Mouse (Mus musculus): ENCODE measurements around the gene Glod4. TPM values are rescaled to one million over a fixed set of nuclear protein-coding genes. Genes with fewer than 3 reads are reported as not detected.

The Glod4 gene
- polyA plus RNA-seq, 3 experiments from 2014 or later, result 83.0 to 101 (median 84.6) TPM

- ATAC-seq, result no peak
These were observed 97.1 kb downstream of the Glod4 start for GRCm38 (mm10) chr11:76146187-76147010.

GRCm38 (mm10) chr11:76145169-76145568, 98.4 kb downstream of the Glod4 start:
- no peak for ATAC-seq

GRCm38 (mm10) chr11:76144386-76144785, 99.1 kb downstream of the Glod4 start:
- no peak for ATAC-seq

- ATAC-seq, result no peak
These were observed 105.5 kb downstream of the Glod4 start for GRCm38 (mm10) chr11:76137996-76138395.

- no peak for ATAC-seq
These were observed 107.7 kb downstream of the Glod4 start for GRCm38 (mm10) chr11:76135641-76136437.

- ATAC-seq, result no peak
These were observed 112.7 kb downstream of the Glod4 start for GRCm38 (mm10) chr11:76130859-76131258.

- ATAC-seq, result no peak
These were observed 118.1 kb downstream of the Glod4 start for GRCm38 (mm10) chr11:76125386-76125785.

GRCm38 (mm10) chr11:76123517-76123916, 120.0 kb downstream of the Glod4 start:
- ATAC-seq, result no peak

- ATAC-seq, result no peak
These were observed 121.0 kb downstream of the Glod4 start for GRCm38 (mm10) chr11:76122571-76122970.

GRCm38 (mm10) chr11:76121086-76121485, 122.4 kb downstream of the Glod4 start:
- ATAC-seq, result no peak

- ATAC-seq, result no peak
These were observed 123.1 kb downstream of the Glod4 start for GRCm38 (mm10) chr11:76120407-76120901.

- no peak for ATAC-seq
These were observed 133.1 kb downstream of the Glod4 start for GRCm38 (mm10) chr11:76110416-76110815.

GRCm38 (mm10) chr11:76106551-76107496, 136.7 kb downstream of the Glod4 start:
- ATAC-seq, result no peak

GRCm38 (mm10) chr11:76101154-76101553, 142.4 kb downstream of the Glod4 start:
- no peak for ATAC-seq

GRCm38 (mm10) chr11:76099193-76099975, 144.1 kb downstream of the Glod4 start:
- no peak for ATAC-seq

- no peak for ATAC-seq
These were observed 149.9 kb downstream of the Glod4 start for GRCm38 (mm10) chr11:76093610-76094009.

GRCm38 (mm10) chr11:76089776-76090175, 153.7 kb downstream of the Glod4 start:
- no peak for ATAC-seq

- no peak for ATAC-seq
These were observed 155.0 kb downstream of the Glod4 start for GRCm38 (mm10) chr11:76088506-76088905.

- no peak for ATAC-seq
These were observed 157.5 kb downstream of the Glod4 start for GRCm38 (mm10) chr11:76085898-76086591.

GRCm38 (mm10) chr11:76084943-76085342, 158.6 kb downstream of the Glod4 start:
- ATAC-seq, result no peak

- ATAC-seq, result no peak
These were observed 159.6 kb downstream of the Glod4 start for GRCm38 (mm10) chr11:76083941-76084367.

Measured in inflammation-experienced regulatory T-cells, adult 6 months (primary cell).